Mouse (Mus musculus) liver, adult 2 months (tissue): ENCODE measurements around the gene Eif4a1. TPM values are rescaled to one million over a fixed set of nuclear protein-coding genes. Genes with fewer than 3 reads are reported as not detected.

Experiments
- DNase-seq: peaks from one replicate; pipeline ENCODE4 v3.0.0-alpha.2; 2011; ENCODE audit warnings: low read depth, low spot score; ENCODE audit errors: extremely low read depth
- H3K27ac ChIP-seq: fragments of 200-500 bp; replicated peaks from 2 replicates; pipeline ENCODE4 v1.5.1; 2012; ENCODE audit warnings: low read depth, mild to moderate bottlenecking, control low read depth, inconsistent platforms, low read length; ENCODE audit not compliant: insufficient read depth
- H3K27me3 ChIP-seq: fragments of 200-500 bp; 2 replicates; pipeline ENCODE4 v1.6.1; 2012; ENCODE audit warnings: mild to moderate bottlenecking, moderate library complexity, low read length, inconsistent platforms; ENCODE audit not compliant: control insufficient read depth, insufficient read depth
- H3K36me3 ChIP-seq: fragments of 200-500 bp; 2 replicates; pipeline ENCODE4 v1.6.1; 2012; ENCODE audit warnings: low read length, inconsistent platforms; ENCODE audit not compliant: control insufficient read depth, insufficient read depth
- H3K4me1 ChIP-seq: fragments of 200-500 bp; 2 replicates; pipeline ENCODE4 v1.6.1; 2011; ENCODE audit warnings: low read length; ENCODE audit not compliant: control insufficient read depth, insufficient read depth
- H3K4me3 ChIP-seq: fragments of 200-500 bp; 2 replicates; pipeline ENCODE4 v1.5.1; 2011; ENCODE audit warnings: low read depth, mild to moderate bottlenecking, control low read depth, low read length, moderate library complexity; ENCODE audit not compliant: insufficient read depth
- H3K79me2 ChIP-seq: fragments of 200-500 bp; 2 replicates; pipeline ENCODE4 v1.6.1; 2012; ENCODE audit warnings: inconsistent platforms, mild to moderate bottlenecking, low read length, moderate library complexity; ENCODE audit not compliant: control insufficient read depth, insufficient read depth
- H3K9ac ChIP-seq: fragments of 200-500 bp; 2 replicates; pipeline ENCODE4 v1.6.1; 2012; ENCODE audit warnings: low read depth, mild to moderate bottlenecking, control low read depth, inconsistent platforms, low read length
- CTCF ChIP-seq: fragments of 200-500 bp; IDR thresholded peaks from 2 replicates; pipeline ENCODE4 v1.5.1; 2011; ENCODE audit warnings: low read depth, low read length, control low read depth
- POLR2A ChIP-seq: fragments of 200-500 bp; IDR thresholded peaks from 2 replicates; pipeline ENCODE4 v1.6.1; 2011; ENCODE audit warnings: low read length, control low read depth; ENCODE audit not compliant: insufficient read depth; ENCODE audit errors: extremely low read depth
- WGBS: fragments of 180-500 bp; shearing (Covaris S2); methylation state at CpG from one replicate; pipeline ENCODE4 v1.1.7; 2018; 5-methylcytosine and 5-hydroxymethylcytosine counted together
- polyA plus RNA-seq: library from polyadenylated mRNA; depleted of rRNA; stranded (reverse); fragments of >200 nt; gene quantifications from 2 replicates; pipeline ENCODE4 v1.2.3, GENCODE M21; 2012
- total RNA-seq: library from RNA; depleted of rRNA; stranded (reverse); fragments of >200 nt; gene quantifications from 2 replicates; pipeline ENCODE4 v1.2.3, GENCODE M21; 2014

Gene Eif4a1
- total and polyA plus RNA-seq, 2 experiments: 221 to 370 TPM

DNA sequence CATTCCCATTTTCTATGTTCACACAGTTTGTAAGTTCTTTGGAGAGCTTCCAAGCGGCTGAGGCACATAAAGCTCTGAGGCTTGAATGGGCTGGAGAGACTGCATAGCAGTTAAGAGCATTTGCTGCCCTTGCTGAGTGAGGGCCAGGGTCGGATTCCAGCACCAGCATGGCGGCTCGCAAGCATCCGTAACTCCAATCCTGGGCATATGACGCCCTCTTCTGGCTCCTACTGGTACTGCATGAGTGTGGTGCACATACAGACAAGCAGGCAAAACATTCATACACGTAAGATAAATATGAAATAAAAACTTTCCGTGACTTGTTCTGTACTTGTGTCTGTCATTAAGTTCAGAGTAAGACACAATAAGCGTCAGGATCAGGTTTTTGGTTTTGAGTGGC, 43.3 kb upstream of the Eif4a1 start:
- Histone ChIP-seq H3K36me3 (no peaks in the 10 kb centered on the region), H3K27ac (peak overlapping the region; percentile 0; the same call in 1 of the 2 replicates), H3K27me3 (no peaks in the 10 kb centered on the region), H3K4me3 (no peak overlapping the region), H3K79me2 (no peaks in the 10 kb centered on the region), H3K4me1 (peaks cover 4% of the 10 kb centered on the region; the same call in 1 of the 2 replicates), H3K9ac (no peak overlapping the region)
- WGBS: 52% methylated on average over 9 of the region's 9 CpGs
- TF ChIP-seq POLR2A (no peak), CTCF (peak; percentile 82)
- DNase-seq: no peak

DNA sequence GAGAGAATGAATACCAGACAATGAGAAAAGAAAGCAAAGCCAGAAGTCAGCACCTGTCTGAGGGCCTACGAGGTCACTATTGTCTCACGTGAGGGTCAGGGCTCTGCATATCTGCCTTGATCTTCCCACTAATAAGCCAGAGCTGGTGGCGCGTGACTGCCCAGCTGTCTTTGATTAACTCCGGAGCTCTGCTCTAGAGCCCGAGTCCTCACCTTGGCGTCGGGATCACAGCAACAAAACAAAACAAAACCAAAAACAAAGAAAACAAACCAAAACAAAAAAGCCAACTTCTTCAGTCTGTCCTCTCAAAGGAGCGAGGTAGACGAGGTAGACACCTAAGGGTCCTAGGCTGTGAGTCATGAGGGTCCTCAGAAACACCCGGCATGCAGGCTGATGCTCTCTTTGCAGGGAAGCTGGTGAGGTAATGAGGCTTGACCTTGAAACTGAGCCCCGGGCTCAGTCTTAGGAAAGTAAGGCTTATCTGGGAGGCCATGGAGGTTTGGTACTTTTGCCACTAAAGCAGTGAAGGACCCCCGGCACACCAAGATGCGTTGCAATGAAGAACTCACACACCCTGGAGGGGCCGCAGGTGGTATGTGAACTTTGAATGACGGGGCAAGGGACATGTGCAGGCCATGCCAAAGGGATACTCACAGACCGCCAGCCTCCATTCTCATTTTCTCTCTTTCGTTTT, 42.6 kb upstream of the Eif4a1 start:
- no peaks in the 10 kb centered on the region for H3K79me2 ChIP-seq
- 90% methylated on average over 18 of the region's 18 CpGs for whole genome bisulfite sequencing
- no peak overlapping the region for H3K4me3 ChIP-seq
- no peak overlapping the region for H3K9ac ChIP-seq
- H3K27ac ChIP-seq: no peak overlapping the region
- no peak for DNase-seq
- H3K4me1 ChIP-seq: peaks cover 4% of the 10 kb centered on the region; the same call in 1 of the 2 replicates
- H3K27me3 ChIP-seq: no peaks in the 10 kb centered on the region
- TF ChIP-seq POLR2A (no peak), CTCF (no peak)
- no peaks in the 10 kb centered on the region for H3K36me3 ChIP-seq

DNA sequence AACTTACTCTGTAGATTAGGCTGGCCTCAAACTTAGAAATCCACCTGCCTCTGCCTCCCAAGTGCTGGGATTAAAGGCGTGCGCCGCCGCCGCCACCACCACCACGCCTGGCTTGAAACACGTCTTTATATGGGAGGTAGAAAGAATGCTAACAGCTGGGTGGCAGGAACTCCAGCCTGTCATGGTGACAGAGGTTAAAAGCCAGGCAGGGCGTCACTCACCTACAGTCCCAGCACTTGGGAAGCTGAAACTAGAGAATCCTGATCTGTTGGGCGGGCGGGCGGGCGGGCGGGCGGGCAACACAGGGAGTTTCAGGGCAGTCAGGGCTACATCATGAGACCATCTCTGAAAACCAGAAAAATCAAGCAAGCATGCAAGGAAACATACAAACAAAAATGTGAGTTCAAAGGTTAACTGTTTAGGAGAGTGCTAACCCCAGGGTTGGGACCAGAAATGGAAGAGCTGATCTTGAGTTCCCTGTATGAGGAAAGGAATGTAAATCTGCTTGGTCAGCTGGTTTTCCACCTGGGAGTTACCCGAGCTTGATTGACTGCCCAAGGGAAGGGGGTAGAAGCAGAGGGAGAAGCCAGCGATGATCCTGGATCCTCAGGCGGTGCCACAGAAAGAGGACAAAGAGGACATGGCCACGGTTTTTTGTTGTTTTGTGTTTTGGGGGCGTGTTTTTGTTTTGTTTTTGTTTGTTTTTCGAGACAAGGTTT, 40.9 kb upstream of the Eif4a1 start:
- Histone ChIP-seq H3K4me1 (peaks cover 4% of the 10 kb centered on the region; the same call in 1 of the 2 replicates), H3K4me3 (no peak overlapping the region), H3K9ac (no peak overlapping the region), H3K36me3 (no peaks in the 10 kb centered on the region), H3K79me2 (no peaks in the 10 kb centered on the region), H3K27ac (no peak overlapping the region), H3K27me3 (no peaks in the 10 kb centered on the region)
- no peak for DNase-seq
- TF ChIP-seq POLR2A (no peak), CTCF (no peak)
- WGBS: 90% methylated on average over 20 of the region's 20 CpGs

DNA sequence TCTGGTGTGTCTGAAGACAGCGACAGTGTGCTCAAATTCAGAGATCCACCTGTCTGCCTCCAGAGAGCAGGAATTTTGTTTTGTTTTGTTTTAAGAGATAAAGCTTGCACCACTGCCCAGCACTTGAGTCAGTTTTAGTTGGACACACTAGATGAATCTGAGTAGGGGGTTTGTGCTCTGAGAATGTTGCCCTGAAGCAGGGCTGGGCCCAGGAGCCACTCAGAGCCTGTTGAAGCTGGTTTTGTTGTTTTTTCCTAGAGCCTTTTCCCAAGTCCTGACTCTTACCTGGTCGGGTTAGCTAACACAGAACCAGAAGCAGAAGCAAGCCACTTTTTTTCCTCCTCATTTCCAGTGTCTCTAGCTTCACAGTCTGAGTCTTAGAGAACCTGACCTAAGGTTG, 38.9 kb upstream of the Eif4a1 start:
- 90% methylated on average over 2 of the region's 2 CpGs for WGBS
- no peak for TF ChIP-seq POLR2A
- TF ChIP-seq CTCF: no peak

DNA sequence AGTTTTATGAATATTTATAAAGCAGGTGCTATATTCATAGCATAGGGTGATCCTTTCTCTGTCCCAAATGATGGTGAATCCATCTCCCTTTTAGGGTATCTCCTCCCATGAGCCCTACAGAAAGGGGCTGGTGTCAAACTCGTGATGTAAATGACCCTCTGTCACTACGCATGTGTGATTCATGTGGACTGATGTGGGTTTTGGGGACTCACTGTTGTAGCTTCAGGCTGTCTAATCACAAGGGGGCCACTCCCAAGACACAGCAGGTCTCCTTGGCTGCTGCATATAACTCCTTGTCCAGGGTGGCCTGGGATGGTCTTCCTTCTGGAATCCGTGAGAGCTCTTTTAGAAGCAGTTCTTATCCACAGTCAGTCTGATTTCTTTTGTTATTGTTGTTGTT, 38.2 kb upstream of the Eif4a1 start:
- no peak for DNase-seq
- H3K27me3 ChIP-seq: no peaks in the 10 kb centered on the region
- H3K4me3 ChIP-seq: no peak overlapping the region
- TF ChIP-seq POLR2A (no peak), CTCF (no peak)
- no peaks in the 10 kb centered on the region for H3K36me3 ChIP-seq
- H3K79me2 ChIP-seq: no peaks in the 10 kb centered on the region
- H3K9ac ChIP-seq: no peak overlapping the region
- H3K4me1 ChIP-seq: peaks cover 2% of the 10 kb centered on the region; the same call in 1 of the 2 replicates
- no peak overlapping the region for H3K27ac ChIP-seq
- 92% methylated on average over 3 of the region's 3 CpGs for WGBS

More for the DNA sequence above, 38.9 kb upstream of the Eif4a1 start:
- H3K27ac ChIP-seq: no peak overlapping the region
- H3K27me3 ChIP-seq: no peaks in the 10 kb centered on the region
- peaks cover 4% of the 10 kb centered on the region; the same call in 1 of the 2 replicates for H3K4me1 ChIP-seq
- no peaks in the 10 kb centered on the region for H3K36me3 ChIP-seq
- H3K4me3 ChIP-seq: no peak overlapping the region
- H3K79me2 ChIP-seq: no peaks in the 10 kb centered on the region
- DNase-seq: no peak
- no peak overlapping the region for H3K9ac ChIP-seq
